Mouse (Mus musculus): ENCODE measurements around the gene Zfp663.

Zfp663 gene

DNA sequence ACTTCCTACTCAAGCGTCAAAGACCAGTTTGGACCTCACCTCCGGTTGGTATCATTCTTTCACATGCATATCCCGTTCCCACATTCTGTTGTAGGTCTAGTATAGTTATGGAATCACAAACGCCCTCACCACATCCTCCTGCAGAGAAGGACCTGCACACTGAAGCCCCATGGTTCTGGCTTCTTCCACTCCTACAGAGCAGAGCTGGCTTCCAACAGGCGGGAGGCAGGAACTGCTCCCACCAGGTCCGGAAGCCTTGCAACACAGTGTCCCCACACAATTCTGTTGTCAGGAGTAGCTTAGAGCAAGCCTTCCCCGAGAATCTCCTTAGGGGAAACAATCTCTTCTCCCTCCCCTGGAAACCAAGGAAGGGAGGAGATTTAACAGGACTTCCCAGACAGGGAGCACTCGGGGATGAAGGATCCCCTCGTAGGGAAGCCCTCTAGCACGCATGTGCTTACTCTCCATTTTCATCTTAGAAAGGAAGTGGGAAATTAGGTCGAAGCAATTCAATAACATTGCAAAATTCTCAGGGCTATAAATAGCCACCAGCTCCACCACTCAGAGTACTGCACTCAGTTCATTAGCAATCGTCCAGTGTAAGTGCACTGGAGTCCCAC is 47.9 kb downstream of the Zfp663 start:
- no peak for DNase-seq (ENCODE audit: low spot score)

DNA sequence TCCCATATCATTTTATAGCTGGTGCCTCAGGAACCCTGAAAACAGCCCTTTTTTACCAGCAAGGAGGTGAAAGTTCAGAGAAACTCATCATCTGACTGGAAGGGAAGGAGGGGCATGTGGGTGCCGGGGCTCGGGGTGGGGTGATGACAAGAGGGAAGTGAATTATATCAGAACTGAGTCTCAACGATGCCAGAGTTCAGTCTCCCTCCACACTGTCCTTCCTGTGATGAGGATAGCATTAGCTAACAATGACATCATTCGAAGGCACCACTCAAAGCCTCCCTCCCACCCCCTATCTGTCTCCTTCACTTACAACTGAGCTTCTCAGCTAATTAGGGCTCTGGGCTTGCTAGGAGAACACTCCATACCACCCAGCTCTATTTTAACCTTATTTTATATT is 49.0 kb downstream of the Zfp663 start:
- no peak for DNase-seq (ENCODE audit: low spot score)

DNA sequence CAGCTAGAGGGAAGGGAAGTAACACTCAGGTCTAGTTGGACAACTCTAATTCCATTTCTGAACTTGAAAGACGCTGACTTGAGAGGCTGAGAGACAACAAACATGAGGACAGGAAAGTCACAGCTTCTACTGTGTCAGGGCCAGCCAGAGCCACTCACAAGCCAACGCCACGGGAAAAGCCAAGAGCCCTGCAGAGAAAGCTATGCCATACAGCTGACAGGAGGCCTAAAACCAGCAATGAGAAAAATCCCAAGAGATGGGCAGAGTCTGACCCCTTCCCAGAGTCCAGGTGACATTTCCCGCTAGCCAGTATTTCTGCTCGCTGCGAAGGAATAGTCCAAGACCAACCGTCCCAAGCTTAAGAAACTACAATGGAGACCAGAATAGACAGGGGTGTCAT is 49.6 kb downstream of the Zfp663 start:
- DNase-seq (ENCODE audit: low spot score), result no peak

DNA sequence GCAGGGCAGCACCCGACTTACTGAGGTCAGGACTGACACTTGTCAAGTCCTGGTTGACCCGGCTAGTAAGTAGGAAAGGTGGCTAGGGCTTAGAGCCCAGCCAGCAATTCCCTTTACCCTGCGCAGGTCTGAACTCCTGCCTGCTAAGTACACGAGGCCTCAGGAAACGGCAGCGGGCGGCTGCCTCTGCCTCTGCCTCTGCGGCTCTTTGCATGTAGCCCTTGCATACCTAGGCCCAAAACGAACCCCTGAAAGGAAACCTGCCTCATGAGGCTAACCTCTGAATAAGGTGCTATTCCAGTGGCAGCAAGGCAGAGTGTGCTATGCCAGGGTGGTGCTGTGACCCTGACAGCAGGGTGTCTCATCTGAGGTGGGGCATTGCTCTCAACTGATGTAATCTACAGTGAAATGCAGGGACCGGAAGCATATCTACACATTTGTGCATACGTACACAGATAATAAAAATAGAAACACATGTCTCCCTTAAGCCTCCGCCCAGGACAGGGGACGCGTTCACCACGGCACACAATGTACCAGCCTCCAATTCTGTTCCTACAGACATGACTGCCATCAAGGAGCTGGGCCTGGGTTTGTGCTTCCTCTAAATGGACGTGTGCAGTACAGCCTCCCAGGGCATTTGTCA is 50.8 kb downstream of the Zfp663 start:
- no peak for DNase-seq (ENCODE audit: low spot score)

DNA sequence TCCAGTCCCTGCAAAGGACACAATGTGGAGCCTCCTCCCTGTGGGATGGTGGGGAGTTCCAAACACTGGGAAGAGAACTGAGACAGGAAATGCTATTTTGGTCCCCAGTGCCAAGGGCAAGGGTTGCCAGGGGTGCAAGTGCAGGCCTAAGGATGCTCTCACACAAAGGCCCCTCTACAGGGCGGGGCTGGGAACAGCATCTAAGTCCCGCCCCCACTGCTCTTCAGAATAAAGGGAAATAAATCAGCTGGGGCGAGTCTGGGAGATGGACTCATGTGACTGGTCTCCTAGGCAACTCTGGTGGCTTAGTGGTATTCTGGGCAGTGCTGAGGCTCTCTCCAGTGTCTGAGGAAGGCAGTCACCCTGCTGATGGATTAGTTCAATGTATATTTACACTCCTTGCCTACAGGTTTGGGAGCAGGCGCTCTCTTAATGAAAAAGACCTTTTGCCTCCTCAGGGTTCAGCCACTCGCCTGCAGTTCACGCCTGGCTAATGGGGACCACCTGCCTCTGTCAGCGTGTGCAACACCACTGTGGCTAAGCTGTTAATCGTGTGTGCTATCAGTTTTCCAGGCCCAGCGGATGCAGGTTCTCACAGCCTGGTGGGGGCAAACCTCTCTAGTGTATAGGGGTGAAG is 51.6 kb downstream of the Zfp663 start:
- DNase-seq (ENCODE audit: low spot score), result no peak

DNA sequence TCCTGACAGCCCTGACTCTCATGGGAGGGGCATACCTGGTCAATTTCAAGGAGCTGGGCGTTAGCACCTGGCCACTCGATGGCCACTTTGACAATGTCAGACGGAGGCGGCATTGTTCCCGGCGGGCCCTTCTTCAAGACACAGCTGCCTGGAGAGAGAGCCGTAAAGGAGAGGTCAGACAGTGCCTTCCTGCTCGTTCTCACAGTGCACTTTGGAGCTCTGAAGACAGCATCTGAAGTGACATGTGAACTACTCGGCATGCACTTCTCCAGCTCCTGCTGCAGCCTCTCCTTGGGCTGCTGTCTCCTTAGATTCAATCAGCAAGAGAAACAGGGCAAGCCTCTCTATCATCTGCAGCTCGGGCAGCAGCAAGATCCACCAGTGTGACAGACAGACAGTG is 52.3 kb downstream of the Zfp663 start:
- DNase-seq (ENCODE audit: low spot score), result no peak

DNA sequence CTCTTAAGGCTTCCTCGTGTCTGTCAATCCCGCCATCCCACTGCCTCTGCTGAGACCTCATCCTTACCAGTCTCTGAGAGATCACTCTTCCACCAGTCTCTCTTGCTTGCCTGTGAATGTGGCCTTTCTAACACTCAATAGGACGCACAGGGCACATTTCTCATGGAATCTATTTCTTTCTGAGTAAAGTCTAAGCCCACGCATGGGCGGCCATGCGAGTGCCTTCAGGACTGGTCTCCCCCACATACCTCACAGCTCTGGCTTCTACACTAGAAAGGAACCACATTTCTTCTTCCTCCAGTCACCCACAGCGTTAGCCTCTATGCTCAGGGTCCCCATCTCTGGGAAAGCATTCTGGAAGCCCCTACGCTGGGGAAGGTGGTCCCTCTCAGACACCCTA is 54.3 kb downstream of the Zfp663 start:
- DNase-seq (ENCODE audit: low spot score), result no peak

DNA sequence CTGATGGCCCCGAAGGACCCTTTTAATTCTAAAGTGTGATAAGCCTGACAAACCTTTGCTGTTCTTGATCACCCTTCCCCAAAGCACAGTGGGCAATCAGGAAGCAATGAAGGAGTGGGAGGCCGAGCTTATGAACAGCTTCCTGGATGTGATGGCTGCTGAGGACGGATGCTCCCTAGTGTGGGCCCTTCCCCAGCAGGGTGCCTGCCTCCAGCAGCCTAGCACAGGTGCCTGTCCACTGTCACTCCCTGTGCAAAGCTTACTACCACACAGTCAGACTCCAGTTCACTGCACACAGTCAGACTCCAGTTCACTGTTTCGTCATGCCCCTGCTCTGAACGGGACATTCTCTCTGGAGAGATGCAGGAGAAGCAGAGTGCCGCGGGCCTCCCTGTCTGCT is 56.1 kb downstream of the Zfp663 start:
- no peak for DNase-seq (ENCODE audit: low spot score)

DNA sequence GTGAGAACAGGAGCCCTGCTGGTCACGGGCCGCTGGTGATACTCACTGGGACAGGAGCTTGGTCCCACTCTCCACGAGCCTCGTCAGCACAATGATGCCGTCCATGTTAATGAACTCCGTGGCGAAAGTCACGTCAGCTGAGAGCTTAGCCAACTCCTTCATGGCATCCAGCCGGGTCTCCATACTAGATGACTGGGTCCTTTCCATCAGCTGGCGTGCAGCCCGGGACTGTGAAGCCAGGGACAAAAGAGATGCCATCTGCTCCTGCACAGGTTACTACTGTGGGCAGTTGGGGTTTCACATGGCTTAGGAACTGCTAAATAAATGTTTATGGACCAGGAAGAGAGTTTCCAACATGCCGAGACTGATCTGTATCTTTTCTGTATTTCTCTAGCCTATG is 57.0 kb downstream of the Zfp663 start:
- DNase-seq (ENCODE audit: low spot score), result no peak

DNA sequence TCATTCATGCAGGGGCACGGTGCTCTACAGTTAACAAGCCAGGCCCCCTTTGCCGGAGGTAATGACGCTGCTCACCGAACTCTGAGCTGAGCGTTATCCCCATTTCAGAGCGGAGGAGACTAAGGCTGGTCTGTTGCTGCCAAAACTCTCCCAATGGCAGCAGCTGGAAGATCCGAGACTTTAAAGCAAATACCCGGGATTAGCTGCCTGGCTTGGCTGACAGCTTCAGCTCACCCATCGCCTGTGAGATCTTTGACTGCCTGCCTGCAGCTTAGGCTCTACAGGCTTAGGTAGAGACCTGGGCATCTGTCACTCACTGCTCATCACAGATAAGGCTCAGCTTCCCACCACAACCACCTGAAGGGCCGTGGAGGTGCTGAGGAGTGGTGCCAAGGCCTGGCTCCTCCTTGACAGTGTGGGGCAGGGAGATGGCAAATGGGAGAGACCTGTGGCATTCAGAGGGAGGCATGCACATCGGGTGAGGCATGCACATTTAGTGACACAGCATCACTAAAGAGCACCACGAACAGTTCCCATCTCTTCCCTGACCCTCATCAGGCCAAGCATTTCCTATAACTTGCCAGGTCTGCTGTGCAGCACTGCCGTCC is 57.6 kb downstream of the Zfp663 start:
- DNase-seq (ENCODE audit: low spot score), result no peak

DNA sequence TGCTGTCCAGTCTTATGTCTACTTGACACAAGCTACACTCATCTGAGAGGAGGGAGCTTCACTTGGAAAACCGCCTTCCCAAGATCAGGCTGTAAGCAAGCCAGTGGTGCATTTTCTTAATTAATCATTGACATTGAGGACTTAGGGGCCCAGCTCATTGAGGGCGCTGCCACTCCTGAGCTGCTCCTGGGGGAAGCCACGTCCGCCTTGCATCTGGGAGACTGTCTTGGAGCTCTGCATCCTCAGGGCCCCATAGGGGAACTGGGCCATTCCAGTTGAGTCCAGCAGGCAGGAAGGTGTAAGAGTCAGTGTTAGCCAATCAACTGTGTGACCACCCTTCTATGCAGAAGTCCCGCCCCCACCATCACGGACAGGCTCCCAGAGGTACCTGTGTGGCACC is 60.7 kb downstream of the Zfp663 start:
- no peak for DNase-seq (ENCODE audit: low spot score)

DNA sequence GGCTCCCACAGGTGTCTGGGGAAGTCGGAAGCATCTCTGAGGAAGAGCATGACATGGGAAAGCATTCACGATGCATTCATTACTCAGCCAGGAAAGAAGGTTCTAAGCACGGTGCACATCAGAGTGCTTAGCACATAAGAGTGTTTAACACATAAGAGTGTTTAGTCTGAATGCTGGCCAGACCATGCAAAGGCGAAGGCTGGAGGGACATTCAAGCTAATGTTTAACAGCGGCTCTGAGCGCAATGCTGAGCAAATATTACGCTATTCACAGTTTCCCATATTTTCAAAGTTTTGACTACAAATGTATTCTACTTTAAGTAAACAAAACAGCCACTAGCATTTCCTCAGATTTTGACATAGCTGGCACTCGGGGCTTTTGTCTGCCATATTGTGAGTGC is 63.1 kb downstream of the Zfp663 start:
- no peak for DNase-seq (ENCODE audit: low spot score)

DNA sequence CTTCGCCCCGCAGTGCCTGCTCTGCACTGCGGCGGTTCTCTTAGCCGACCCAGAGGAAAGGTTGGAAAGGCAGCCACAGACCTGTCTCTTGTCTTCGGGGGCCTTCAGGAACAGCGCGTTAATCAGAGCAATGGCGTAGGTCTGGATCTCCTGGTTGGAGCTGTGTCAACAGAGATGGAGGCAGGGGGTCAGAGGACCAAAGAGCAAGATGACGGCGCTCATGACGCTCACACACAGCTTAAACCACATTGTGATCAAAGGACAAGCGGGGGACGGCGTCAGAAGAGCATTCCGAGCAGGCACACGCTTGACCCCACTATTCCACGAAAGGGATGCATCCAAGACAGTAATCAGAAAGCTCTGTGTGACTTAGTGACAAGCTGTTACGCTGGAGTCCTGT is 63.7 kb downstream of the Zfp663 start:
- DNase-seq (ENCODE audit: low spot score), result no peak

DNA sequence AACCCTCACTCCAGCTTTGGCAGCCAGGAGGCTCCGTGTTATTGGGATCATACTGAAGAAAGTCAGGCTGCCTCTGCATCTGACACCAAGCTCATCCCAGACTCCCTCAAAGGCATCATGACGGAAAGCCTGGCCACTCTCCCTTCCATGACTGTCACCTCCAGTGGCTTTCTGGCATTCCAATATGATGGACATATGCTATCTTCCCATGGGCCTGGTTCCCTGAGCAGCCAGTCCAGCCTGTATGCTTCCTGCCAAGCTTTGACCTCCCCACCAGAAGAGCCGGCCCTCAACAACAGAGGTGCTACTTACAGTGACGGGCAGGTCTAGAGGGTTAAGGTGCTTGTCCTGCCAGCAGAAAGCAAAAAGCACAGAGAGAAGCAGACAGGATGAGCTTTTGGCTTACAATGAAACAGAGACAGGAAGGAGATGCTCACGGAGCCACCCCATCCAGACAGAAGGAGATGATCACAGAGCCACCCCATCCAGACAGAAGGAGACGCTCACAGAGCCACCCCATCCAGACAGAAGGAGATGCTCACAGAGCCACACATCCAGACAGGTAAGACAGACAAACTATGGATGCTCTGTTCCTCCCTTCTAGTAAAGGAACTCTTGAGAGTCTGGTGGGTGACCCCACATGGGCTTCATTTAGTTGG is 65.0 kb downstream of the Zfp663 start:
- DNase-seq (ENCODE audit: low spot score), result no peak

DNA sequence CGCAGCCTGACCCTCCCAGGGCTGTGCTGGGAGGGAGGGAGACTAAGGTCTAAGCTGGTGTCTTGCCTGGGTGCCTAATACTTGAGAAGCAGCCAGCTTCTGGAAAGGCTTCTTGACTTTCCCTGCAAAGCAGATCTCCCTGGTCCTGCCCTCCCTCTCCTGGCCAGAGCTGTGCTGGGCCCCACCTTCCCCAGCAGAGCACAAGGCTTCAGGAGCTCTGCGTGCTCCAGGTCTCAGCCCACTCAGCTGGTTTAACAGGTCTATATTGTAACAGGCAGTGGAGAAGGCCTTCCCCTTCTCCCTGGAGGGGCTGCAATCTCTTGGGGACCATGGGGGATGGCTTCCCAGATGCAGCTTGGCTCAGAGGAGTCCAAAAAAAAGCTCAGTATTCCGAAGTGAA is 67.1 kb downstream of the Zfp663 start:
- no peak for DNase-seq (ENCODE audit: low spot score)

Measured in urinary bladder, postnatal 25 days (tissue).